Mouse (Mus musculus) small intestine, adult 2 months (tissue): ENCODE results near the gene Insr.

ENCODE experiments used
- CTCF ChIP-seq: fragments of 200-500 bp; IDR thresholded peaks from 2 replicates; pipeline ENCODE4 v1.5.1; 2012; ENCODE audit warnings: low read depth, mild to moderate bottlenecking, control low read depth, inconsistent platforms, low read length, moderate library complexity, mixed read lengths; ENCODE audit not compliant: insufficient replicate concordance, insufficient read length; ENCODE audit errors: extremely low read depth
- POLR2A ChIP-seq: fragments of 200-500 bp; IDR thresholded peaks from 2 replicates; pipeline ENCODE4 v1.6.1; 2012; ENCODE audit warnings: low read depth, mild to moderate bottlenecking, control low read depth, inconsistent platforms, low read length, moderate library complexity

DNA sequence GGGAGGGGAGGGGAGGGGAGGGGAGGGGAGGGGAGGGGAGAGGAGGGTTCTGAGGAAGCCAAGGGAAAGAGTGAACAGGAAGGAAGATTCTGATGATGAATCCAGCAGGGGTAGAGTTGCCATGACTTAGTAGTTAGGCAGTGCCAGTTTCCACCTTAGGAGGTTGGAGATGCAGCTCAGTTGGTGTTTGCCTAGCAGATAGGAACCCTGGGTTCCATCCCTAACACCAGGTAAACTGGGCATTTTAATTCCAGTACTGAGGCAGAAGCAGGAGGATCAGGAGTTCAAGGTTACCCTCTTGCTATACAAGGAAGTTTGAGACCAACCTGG is 56.8 kb downstream of the Insr start:
- TF ChIP-seq CTCF (no peak), POLR2A (no peak)
